Mouse (Mus musculus) brain, embryonic 18.5 days (tissue): ENCODE measurements at regions not wholly inside any gene's neighbourhood (a gene's known extent, or its start where the extent isn't known, plus 50 kb on each side); places are given as distances from the start of the nearest gene placed in this dataset.

Source experiments
- DNase-seq: peaks from one replicate; pipeline ENCODE4 v3.0.0-alpha.2; 2012; ENCODE audit warnings: low read depth, low spot score

GRCm38 (mm10) chr15:94049638-94050273 lies 415.5 kb downstream of the Adamts20 start:
- peak; percentile 34 for DNase-seq

DNA sequence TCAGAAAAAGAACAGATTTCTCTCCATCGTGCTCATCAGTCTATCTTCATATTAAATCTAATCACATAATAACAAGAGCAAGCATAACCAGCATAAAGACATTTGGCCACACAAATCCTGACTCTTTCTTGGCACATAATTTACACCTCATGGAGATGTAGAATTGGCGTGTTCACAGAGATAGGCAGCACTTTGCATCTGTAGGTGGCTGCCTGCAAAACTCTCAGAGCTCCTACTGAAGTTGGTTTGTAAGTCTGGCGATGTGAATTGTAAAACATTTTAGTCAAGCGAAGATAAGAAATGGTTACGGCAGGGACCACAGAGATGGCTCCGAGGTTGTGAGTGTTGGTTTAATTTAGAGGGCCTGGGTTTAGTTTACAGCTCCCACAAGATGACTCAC lies 419.0 kb downstream of the Adamts20 start:
- no peak for DNase-seq

DNA sequence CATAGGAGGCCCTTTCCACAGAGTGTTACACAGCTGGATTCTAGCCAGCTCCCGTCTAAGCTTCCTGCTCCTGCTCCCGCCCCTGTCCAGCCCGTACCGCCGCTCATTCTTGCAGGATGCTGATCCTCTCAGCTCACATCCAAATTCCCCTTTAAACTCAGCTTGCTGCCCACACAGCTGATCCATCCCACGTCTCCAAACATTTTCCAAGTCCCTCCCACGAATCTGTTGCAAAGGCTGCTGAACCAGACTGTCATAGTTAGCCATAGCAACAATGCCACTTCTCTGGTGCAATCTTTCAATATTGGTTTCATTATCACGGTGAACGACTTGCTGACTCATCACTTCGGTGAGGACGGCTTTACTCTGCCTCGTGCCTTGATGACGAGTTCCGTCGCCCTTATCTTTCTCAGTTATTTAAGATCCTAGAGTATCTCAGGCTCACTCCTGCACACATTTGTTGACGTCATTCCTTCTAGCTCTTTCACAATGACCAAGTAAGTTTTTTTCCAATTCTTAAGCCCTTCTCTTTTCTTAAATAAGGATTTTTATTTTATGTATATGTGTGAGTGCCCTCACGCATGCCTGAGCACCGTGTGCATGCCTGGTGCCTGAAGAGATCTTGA lies 420.0 kb downstream of the Adamts20 start:
- DNase-seq, result no peak

- DNase-seq, result no peak
These were observed 432.3 kb downstream of the Adamts20 start for GRCm38 (mm10) chr15:94032957-94033356.

DNA sequence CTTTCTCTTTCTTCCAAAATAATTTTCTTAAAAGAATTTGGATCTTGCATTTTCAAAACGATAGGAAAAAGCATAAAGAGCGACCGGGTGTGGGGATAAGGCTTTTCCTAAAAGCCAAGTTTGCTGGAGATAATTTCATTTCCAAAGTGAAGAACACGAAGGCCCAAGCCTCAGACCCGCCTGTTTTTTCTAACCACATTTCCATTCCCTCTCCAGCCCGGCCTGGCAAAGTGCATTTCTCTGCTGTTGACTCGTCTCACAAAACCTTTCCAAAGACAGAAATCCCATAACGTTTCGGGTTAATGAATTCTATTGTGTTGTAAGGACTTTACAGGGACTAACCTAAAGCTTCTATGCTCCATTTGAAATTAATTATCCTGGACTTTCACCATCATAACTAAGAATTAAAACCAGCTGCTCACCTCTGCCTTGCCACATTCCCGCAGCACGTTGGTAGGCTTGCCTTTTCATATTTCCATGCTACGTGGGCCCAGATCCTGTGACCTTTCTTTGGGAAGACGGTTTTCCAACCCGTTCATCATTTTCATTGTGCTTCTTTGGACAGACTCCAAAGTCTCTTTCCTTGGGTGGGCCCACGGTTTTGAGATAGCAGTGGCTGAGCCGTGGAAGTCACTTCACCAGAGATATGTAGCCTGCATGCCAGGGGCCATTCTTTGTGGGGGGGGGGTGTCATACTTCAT lies 430.5 kb upstream of the Prickle1 start:
- DNase-seq, result no peak

DNA sequence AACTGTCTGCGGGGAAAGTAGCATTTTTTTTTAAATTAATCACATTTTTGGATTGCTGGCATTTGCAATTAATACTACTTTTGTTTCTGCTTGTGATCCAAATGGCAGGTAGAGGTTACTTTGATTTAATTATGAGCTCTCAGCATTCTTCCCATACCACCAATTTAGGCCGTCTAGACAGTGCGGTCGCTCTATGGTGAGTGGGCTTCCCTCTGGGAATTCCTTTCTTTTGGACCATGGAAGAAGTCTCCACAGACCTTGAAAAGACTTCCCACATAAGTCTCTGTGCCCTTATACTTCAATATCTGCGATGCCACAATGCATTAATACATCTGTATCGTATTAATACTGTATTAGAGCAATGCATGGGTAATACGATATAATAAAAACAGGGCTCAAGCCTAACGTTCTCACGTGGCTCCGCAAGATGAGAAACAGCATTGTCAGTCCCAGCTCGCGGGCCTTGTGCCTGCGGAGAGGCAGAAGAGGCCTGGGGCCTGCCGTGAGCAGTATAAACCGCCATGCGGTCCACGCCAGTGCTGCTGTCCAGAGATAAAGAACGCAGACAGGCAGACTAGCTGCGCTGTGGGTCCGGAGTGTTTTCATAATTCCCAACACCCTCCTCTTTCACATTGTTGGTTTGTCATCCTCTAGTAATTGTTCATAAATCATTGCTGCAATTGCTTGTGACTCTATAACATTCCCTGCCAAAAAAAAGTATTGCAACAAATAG lies 429.7 kb upstream of the Prickle1 start:
- no peak for DNase-seq

- DNase-seq, result no peak
These were observed 429.1 kb upstream of the Prickle1 start for GRCm38 (mm10) chr15:94024806-94025205.

DNA sequence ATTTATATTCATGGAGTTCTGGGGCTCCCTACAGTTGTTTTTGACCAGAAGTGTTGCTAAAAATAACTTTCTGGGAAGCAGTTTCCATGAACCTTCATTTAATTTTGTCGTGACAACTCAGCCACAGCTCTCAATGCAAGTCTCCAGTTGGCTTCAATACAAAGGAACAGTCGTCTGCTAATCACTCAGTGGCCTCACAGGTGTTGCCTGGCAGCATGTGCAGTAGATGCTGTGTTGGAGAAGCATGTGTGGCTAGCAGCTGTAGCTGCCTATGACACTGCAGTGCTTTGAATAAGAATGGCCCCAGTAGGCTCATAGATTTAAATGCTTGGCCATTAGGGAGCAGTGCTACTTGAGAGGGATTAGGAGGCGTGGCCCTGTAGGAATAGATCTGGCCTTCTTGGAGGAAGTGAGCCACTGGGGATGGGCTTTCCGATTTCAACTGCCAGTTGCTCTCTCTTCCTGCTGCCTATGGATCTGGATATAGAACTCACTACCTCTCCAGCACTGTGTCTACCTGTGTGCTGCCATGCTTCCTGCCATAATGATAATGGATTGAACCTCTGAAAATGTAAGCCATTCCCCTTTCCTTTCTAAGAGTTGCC lies 428.5 kb upstream of the Prickle1 start:
- no peak for DNase-seq

DNA sequence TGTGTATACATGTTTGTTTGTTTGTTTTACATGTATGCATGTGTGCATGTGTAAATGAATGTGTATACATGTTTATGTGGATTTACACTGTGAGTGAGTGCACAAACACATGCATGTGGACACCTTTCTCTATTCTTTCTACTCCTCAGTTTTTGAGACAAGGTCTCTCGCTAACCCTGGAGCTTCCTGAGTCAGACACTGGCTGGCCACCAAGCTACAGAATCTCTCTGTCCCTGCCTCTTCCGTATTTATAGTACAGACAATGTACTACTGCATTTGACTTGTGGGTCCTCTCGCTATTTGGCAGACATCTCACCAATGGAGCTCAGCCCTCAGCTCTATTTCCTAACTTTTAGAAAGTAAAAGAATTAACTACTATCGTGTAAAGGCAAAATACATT lies 427.8 kb upstream of the Prickle1 start:
- DNase-seq, result no peak

GRCm38 (mm10) chr15:94017814-94018213 lies 422.1 kb upstream of the Prickle1 start:
- DNase-seq, result no peak

- DNase-seq, result no peak
These were observed 415.8 kb upstream of the Prickle1 start for GRCm38 (mm10) chr15:94011499-94011898.

- no peak for DNase-seq
These were observed 410.4 kb upstream of the Prickle1 start for GRCm38 (mm10) chr15:94006082-94006481.

DNA sequence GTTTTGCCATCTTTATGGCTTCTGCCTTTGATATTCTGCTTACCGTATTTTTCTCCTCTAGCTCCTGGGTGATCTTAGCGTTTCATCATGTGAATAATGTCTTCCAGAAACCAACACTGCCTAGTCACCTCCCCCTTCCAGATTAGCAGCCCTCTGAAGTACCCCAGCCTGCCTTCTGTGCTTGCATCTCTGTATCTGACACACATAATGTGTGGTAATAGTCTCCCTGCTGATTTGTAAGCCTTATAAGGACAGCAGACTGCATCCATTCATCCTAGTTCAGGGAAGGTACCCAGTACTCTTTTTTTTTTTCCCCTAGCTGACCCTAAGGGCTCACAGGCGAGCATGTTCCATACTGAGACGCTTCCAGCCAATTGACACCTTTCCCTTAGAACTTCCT lies 409.2 kb upstream of the Prickle1 start:
- no peak for DNase-seq

GRCm38 (mm10) chr15:94003145-94003544 lies 407.5 kb upstream of the Prickle1 start:
- DNase-seq, result no peak

GRCm38 (mm10) chr15:93994542-93994941 lies 398.9 kb upstream of the Prickle1 start:
- no peak for DNase-seq

- no peak for DNase-seq
These were observed 394.4 kb upstream of the Prickle1 start for GRCm38 (mm10) chr15:93990139-93990538.

DNA sequence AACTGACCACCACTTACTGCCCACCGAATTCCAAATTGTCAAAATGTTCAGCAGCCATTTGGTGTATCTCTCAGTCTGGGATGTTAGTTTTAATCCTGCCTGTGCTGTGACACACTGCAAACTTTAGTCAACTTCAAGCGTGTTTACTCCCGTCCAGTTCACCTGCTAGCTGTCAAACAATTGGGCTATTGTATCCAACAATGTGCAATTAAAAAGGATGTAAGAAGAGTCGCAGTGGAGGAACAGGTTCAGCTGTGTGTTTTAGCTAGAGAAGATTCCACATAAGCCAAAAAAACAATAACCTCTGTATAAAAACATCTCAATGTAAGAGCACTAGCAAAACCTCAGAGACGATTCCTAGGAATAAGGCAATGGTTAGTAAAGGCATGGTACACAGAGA lies 392.7 kb upstream of the Prickle1 start:
- DNase-seq, result no peak

DNA sequence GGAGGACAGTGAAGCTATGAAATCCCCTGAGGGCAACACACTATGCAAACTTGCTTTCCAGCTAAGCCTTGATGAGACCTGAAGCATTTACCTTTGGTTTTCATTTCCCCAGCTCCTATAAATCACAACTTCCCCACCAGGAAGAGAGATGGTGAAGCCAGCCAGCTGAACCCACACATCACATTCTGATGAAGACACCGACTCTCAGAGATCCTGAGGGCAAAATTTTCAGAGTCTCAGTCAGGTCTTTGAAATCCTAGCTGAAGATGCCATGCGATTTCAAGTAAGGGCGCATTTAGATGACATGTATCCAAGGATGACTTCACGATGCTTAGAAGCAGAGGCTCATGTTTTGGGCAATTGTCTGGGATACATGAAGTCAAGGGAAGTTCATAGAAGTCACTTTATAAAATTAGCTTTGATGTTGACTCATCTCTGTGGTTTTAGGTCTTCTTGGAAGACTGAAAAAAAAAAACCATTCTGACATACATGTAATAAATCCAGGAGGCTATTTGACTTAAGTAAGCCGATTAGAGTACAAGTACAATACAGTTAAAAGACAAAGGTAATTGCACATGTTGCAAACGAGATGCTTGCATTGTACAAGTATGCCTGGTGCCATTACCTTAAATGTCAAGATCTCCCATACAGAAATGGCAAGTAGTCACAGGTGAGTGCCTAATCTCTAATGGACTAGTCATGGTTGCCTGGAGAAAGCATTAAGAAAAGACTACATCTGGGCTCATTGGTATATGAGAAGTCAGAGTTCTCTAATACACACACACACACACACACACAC lies 391.1 kb upstream of the Prickle1 start:
- DNase-seq, result no peak

DNA sequence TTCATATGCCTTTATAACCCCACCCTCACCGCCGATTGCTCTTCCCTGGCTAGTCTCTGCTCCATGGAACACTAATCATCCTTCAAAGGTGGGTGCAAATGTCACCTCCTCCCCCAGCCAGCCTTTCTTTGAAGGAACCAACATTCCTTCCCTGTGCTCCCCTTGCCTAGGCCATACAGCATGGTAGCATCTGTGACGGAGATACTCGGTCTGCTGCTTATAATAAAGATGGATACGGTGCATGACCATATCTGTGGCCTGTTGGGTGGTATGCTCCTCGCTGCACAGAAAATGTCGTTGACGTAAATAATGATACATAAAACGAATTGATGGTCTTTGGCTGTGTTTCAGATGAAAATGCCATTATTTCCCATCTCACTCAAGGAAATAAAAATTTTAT lies 386.4 kb upstream of the Prickle1 start:
- DNase-seq, result no peak

DNA sequence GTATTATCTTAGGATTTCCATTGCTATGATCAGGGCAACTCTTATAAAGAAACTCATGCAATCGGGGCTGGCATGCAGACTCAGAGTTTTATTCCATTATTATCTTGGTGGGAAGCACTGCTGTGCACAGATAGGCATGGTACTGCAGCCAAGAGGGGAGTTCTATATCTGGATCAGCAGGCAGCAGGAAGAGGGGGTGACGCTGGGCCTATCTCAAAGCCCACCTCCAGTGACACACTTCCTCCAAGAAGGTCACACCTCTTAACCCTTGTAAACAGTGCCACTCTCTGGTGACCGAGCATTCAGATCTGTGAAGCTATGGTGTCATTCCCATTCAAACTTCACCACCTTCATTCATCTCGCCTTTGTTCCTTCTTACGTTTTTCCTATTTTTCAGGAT lies 381.8 kb upstream of the Prickle1 start:
- DNase-seq, result no peak

GRCm38 (mm10) chr15:93974727-93975126 lies 379.0 kb upstream of the Prickle1 start:
- no peak for DNase-seq
